Mouse (Mus musculus): ENCODE data around the gene Acsm5.

Acsm5 gene

DNA sequence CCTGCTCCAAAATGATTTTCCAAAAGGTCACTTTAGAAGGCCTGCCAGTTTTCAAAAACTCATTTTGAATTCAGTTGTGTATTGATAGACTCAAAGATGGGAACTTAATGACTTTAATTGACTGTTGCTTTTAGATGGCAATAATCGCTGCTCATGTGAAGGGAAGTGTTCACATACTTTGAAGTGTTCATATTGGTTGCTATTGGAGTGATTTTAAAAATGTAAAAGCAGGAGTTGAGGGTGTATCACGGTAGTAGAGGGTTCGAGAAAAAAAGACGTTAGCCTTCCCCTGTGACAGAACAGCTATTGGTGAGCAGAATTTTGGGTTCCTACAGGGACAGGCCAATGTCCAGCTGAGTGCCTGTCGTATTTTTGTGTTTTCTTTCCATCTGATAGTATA lies at the start of gene Acsm5:
Acsm5 (plus strand) TSS at position 301 of the 400 bp plus-strand sequence.
- no peak for DNase-seq (ENCODE audit: low read depth, low spot score)

DNA sequence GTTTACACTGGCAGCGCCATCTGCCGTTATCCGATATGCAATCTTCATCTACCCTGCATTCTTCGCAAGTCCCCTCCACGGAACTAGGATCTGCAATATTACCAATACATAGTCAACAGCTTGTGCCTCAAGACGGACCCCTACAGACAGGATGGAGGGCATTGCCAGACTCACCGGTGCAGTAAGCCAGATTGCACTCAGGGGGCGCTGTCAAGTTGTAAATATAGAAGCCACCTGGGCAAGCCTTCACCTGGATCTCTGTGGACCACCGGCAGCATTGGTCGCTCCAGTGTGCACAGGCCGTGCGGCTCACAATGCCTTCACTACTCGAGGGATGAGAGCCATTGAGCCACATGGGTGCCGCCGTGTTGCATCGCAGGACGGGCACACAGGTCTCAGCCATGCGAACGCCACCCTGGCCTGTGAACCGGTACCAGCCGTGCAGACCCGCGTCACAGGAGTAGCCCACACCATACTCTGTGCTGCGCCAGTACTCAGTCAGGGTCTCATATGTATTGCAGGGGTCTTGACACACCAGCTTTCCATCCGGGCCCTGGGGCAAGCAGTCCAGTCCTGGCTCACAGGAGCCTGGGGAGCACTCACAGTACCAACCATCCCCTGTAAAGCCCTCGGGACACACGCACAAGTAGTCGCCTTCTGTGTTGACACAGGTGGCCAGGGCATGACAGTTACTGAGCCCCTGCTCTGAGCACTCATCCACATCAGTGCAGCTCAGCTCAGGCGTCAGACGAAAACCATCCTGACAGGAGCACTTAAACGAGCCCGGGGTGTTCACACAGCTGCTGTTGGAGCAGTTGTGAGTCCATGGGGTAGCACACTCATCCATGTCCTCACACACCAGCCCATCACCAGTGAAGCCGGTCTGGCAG lies 42.5 kb upstream of the Acsm5 start:
- DNase-seq (ENCODE audit: low read depth, low spot score): no peak

DNA sequence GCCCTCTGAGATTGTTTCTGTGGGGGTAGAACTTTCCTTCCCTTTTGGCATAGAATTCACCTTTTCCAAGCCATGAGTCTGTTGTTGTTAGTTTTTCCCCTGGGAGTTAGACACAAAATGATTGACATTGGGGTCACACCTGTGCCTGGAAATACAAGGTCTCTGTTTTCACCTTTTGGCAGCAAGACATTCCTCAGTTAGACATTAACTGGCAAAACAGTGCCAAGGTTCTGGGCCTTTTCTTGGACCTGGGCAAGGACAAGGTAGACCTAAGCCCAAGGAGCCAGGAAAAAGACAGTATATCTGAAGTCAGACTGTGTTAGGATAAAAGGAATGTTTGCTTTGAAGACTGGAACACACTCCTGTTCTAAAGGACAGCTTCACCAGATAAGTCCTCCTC lies 40.0 kb upstream of the Acsm5 start, which contains the start of gene Umod:
Umod (minus strand) TSS at position 27 of the 400 bp plus-strand sequence.
- DNase-seq (ENCODE audit: low read depth, low spot score): no peak

DNA sequence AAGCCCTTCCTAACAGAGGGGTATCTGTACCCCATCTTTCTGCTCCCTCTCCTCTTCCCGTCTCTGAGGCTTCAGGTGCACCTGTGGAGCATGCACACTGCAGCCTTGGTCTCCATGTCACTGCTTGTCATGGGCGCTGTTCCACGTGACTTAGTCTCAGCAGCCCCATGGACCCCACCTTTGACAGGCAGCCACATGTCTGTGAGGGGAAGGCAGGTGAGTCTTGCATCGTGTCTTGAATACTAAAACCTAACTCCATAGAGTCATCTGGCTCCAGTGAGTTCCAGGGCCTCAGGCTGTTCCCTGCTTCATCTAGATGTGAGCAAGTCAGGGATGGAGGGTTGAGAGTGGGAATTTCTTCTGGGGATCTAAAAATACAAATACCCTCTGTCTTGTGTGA lies 35.1 kb upstream of the Acsm5 start:
- no peak for DNase-seq (ENCODE audit: low read depth, low spot score)

DNA sequence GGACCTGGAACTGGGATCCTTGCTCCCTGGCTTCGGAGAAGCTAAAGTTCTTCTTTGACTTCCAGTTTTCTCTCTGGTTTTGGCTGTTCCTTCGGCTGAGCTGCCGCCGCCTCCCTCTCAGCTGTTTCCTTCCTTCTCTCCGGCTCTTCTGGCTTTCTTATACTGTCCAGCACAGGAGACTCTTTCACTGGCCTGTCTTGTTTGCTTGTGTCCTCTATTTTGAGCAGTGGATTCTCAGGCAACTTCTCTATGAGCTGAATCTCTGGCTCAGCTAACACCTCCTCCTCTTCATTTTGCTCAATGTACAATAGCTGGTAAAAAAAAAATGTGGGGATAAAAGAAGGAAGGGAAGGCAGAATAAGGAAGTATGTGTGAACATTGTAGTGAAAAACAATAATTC lies 32.6 kb upstream of the Acsm5 start:
- no peak for DNase-seq (ENCODE audit: low read depth, low spot score)

DNA sequence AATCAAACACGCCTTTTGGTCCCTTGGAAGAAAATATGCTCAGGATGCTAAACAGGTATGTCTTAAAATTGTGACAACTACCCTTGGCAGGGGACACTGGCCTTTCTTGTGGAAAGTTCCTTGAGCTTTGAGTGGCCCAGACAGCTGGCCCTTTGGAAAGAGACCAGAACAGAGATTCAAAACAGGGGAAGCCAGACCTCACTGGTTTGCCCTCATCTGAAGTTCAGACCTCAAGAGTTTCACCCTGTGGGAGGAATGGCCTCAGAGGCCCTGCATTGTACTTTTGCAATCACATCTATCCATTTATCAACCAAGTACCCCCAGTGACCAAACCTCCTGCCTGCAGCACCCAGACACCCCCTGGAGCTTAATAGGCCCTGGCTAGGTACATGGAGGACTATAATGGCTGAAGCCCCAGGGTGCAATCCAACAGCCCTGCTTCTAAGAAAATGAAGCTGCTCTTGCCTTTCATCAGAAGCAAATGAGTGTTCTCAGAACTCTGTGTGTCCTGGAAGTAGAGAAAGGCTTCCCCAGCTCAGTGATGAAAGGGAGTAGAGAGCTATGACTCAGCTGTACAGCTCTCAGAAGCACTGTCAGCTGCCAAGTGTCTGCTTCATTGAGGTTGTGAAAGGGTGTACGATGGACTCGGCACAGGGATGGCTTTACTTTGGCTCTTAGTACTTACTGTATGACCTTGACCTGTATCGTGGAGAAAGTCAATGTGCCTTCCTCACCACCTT lies 29.1 kb upstream of the Acsm5 start:
- DNase-seq (ENCODE audit: low read depth, low spot score): no peak

DNA sequence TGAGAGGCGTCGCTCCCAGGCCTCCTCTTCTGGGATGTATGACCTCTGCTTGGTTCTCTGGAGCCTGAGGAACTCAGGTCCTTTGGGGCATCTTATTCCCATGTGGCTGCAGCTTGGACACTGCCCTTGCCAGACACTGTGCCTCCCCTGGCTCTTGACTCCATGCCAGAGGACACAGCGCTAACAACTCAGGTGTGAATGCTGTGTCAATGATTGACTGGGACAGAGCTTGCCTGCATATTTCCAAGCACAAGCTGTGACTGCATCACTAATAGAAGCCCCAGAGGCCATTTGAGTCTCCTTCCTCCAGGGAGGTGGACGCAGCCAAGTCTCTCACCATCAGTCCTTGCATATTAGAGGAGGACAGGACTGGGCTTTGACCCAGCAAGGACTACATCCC lies 8.1 kb upstream of the Acsm5 start:
- DNase-seq (ENCODE audit: low read depth, low spot score): no peak

DNA sequence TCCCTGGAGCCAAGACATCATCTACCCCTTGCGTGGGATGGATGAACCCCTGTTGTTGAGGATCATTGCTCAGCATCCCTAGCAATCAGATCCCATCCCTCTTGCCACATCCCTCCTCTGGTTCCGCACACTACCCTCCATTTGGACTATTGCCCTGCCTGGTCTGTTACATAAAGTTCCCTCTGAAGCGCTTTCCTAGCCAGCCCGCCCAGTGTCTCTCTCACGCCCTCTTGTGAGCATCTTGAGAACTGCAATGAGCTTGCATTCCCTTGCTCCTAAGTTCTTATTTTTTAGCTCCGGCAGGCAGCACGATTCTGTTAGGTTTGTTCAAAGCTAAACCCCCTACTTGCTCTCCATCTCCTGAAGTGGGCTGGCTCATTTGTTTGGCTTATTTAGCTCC lies 6.2 kb upstream of the Acsm5 start:
- no peak for DNase-seq (ENCODE audit: low read depth, low spot score)

DNA sequence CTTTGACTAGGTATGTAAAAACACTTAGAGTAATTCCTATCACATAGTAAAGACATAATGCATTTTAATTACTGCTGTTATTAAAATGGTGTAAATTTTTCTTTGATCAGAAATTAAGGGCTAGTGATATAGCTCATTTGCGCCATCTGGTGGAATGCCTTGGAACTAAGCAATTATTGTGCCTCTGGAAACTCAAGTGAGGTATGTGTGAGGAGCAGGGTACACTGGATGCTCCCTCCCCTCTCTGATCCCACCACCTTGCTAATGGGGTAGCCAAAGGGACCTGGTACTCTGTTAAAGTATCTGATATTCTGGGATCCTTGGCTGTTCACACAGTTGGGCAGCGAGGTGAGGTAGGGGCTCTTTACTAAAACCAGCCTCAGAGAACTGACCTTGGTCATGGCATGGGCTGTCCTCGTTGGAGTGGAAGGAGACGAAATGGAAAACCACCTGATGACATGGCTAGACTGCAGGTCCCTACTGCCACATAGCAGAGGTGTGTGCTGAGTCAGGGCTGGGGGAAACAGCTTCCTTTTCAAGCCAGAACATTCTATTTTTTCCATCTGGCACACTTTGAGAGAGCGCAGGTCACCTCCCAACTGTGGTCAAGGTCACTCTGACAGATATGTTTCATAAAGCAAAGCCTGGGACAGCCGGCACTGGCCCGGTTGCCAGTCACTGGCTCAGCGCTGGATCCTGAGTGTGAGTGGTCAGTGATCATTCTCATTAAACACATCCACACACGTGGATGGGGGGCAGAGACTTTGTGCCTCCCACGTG lies 3.6 kb upstream of the Acsm5 start:
- peak; percentile 14 for DNase-seq (ENCODE audit: low read depth, low spot score)

DNA sequence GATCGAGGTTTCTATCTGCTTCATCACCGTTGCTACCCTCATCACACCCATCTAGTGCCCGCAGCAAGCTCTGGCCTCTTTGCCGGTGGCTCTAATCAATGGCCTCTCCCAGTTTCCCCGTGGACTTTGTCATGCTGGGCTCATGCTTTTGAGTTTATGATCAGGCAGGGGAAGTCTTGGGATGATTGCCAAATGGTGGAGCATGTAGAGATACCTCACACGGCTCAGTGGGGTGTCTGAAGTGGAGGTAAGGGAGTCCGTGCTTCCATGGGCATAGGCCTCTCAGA lies 3.0 kb upstream of the Acsm5 start:
- DNase-seq (ENCODE audit: low read depth, low spot score): no peak

DNA sequence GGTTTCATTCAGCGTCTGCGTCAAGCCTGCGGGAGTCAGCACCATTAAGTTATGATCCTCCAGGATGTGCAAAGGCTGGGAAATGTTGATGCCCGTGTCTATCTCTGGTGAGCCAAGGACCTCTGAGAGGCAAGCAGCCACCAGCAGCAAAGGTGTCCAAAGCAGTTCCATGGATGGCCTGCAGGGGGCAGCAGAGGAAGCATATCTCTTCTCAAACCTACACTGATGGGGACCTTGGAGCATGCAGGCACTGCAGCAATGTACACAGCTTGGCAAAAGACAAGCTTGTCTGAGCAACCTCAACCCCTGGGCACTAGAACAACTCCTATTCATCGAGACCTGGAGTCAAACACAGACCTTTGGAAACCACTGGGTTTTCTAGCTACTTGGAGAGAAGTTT lies 391 bp downstream of the Acsm5 start:
- DNase-seq (ENCODE audit: low read depth, low spot score): peak; percentile 11

DNA sequence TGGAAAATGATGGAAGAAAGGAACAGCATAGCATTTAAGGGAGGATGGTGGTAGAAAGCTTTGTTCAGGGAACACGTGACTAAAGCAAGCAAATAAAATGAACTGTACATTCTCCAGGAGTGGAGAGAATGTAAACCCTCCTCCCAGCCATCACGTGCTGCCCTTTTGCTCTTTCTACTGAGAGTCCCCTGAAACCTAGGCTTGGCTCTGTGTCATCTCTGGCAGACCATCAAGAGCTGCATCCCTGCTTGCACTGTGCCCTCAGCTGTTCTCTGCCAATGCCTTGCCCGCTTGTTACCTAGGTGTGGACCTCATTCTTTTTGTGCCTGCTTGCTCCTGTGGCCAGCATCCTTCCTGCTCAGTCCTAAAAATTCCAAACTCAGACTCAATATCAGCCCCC lies 2.6 kb downstream of the Acsm5 start:
- no peak for DNase-seq (ENCODE audit: low read depth, low spot score)

DNA sequence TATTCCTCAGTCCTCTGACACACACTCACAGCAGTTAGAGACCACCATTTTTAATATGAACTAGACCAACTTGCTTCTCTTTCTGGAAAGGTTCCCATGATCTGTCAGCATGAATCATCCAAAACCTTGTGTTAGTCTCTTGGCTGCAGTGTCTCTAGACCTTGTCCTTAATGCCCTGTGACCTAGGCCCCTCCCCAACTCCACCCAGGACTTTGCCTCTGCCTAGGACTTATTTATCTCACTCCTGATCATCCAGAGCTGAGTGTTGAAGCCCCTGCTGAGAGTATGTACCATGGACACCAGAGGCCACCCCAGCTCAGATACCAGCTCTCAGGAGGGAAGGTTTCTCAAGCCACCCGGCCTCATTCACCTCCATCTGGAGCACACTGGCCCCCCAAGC lies 3.1 kb downstream of the Acsm5 start:
- no peak for DNase-seq (ENCODE audit: low read depth, low spot score)

DNA sequence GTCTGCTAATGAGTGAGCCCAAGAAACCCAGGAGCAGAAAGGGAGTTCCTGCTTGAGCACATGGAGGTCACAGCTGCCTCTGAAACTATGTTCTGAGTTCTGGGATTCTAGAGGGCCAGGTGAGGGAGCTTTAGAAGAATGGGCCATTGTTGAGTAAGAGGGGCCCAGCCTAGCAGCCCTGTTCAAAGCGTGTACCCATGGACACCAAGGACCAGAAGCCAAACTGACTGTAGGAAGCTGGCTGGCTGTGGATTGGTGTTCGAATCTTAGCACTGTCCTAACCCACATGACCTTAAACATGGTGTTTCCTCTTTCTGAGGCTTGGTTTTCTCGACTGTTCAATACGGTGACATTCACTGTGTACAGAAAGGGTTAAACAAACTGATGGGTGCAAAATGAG lies 4.1 kb downstream of the Acsm5 start, which contains the start of gene Pdilt:
Pdilt (minus strand) TSS at position 101 of the 400 bp plus-strand sequence.
- no peak for DNase-seq (ENCODE audit: low read depth, low spot score)

DNA sequence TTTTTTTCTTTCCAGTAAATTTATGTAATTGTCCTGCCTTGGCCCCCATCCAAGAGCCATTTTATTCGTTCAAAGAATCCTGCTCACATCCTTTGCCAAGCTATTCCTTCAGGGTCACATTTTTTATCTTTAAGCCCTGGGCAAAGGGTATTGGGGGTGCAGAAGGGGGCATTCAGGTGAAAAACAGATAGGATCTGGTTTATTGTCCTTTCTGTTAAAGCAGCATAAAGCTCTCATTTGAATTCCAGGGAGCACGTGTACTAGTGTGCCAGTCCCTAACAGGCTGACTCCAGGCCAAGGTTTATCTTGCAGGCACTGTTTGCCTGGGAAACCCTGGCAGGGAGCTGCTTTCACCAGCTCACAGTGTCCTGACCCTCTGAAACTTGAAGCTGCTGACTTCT lies 6.6 kb downstream of the Acsm5 start:
- no peak for DNase-seq (ENCODE audit: low read depth, low spot score)

DNA sequence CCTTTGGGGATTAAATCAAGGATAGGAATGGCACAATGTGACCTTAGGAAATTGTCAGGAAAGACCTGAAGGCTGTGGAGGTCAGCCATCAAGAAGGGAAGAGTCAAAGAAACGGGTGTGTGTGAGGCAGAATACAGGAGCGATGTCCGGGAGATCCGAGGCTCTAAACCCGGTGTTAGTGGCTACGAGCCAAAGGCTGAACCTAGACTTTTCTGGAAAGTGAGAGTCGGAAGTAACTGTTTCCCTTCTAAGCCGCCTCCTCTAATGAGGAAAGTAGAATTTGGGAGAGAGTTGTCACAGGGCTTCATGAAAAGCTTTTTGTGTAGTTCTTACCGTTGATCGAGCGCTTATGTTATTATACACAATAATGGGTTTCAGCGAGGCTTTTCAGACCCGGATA lies 7.2 kb downstream of the Acsm5 start:
- no peak for DNase-seq (ENCODE audit: low read depth, low spot score)

DNA sequence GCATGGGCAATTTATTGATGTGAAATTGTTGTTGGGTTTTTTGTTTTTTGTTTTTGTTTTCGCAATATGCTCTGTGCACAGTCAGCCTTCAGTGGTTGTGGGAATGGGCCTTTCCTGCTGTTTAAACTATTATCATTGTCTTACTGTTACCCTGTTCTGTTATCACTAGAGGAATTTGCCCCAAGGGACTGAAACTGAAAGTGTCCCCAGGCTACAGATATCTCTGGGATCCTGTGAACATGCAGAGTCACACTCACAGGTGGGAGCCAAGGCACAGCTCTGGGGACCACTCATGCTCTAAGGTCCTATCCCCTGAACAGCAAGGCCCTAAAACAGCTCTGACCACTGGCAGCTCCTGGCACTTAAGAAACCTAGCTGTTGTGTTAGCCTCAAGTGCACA lies 7.9 kb downstream of the Acsm5 start:
- no peak for DNase-seq (ENCODE audit: low read depth, low spot score)

DNA sequence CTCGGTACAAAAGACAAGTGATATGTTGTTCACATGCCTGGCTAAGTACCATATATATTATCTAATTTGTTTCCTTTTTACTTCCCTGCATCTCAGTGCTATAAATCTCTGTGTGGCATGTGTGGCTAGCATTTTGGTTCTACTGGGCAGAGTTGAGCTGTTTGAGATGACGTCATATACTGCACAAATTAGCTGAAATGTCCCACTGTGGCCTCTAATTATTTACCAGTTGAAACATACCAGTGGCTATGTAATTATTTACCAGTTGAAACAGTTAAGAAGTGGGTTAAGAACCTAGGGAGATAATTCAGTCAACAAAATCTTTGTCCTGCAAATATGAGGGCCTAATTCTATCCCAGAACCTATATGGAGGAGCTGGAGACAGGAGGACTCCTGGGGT lies 8.3 kb downstream of the Acsm5 start:
- DNase-seq (ENCODE audit: low read depth, low spot score): no peak

DNA sequence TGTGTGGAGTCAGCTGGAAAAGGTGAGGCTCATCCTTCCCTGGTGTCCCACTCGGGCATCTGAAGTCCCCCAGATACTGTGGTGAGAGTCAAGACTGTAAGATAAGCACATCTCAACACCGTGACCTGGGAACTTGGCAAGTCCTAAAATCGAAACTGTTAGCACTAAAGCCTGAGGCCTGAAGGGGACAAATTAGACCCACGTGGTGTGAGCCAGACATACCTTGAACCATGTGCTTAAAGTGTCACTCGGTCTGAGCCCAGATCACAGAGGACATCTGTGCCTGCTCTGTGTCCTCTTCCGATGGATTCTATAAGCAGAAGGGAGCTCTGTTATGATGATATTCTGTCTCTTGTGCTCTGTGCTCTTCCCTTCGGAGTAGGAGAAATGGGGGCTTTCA lies 9.4 kb downstream of the Acsm5 start:
- no peak for DNase-seq (ENCODE audit: low read depth, low spot score)

DNA sequence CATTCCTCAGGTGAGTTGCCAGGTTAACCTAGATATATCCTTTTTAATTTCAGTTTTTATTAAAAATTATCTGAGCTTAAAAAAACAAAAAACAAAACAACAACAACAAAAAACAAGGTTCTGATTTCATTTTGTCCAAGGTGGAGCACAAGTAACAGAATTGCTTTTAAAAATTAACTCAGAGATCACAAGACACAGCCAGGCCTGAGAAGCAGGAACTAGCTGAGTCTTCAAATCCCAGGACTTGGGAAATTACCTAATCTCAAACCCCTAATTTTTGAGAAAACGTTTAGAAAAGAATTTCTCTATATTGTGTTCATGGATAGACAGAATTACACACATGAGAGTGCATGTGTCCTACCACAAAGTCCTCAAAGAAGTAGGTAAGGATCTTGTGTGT lies 13.7 kb downstream of the Acsm5 start:
- no peak for DNase-seq (ENCODE audit: low read depth, low spot score)

DNA sequence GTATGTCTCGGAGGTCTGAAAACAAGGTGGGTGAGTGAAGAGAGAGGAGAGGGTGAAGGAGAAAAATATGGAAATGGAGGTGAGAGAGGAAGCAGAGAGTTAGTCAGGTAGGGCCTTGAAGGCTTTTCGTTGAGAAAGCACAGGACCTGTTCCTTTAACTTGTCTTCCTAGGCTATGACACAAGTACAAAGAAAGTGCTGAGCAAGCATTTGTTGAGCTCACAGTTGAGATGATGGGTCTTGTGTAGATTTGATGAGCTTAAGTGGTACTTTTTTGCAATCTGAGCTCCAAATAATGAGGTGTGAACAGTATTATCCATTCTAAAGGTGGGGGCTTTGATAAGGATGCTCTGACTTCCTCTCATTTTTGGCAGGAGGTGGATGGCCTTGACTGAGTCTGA lies 15.1 kb downstream of the Acsm5 start:
- no peak for DNase-seq (ENCODE audit: low read depth, low spot score)

DNA sequence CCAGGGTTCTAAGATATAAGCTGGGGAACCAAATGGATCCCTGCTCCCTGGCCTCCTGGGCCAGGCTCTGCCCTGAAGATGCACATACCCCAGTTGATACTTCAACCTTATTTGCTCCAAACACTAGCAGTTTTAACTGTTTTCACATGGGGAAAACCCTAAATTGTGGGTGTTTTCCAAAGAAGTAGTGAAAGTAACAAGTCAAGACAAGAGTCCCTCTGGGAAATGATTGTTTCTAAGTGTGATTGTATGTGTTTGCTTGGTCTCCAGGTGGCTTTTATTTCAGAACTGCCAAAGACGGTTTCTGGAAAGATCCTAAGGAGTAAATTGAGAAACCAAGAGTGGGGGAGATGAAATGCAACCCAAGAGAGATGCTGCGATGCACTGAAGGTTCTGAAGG lies 23.2 kb downstream of the Acsm5 start:
- DNase-seq (ENCODE audit: low read depth, low spot score): no peak
